Mouse (Mus musculus) T-cell, adult 2 months (primary cell): ENCODE results near the gene Fbxo44.
A peak's percentile ranks its signal among the peaks of the same experiment; 100 is the strongest.
"Not testable (repeated sequence)": the region's sequence is repeated elsewhere in the genome, so short reads cannot be mapped to it uniquely, and the experiment has no call there.

Experiments
- DNase-seq: peaks from one replicate; pipeline ENCODE4 v3.0.0; 2022; ENCODE audit warnings: low spot score

The Fbxo44 gene

DNA sequence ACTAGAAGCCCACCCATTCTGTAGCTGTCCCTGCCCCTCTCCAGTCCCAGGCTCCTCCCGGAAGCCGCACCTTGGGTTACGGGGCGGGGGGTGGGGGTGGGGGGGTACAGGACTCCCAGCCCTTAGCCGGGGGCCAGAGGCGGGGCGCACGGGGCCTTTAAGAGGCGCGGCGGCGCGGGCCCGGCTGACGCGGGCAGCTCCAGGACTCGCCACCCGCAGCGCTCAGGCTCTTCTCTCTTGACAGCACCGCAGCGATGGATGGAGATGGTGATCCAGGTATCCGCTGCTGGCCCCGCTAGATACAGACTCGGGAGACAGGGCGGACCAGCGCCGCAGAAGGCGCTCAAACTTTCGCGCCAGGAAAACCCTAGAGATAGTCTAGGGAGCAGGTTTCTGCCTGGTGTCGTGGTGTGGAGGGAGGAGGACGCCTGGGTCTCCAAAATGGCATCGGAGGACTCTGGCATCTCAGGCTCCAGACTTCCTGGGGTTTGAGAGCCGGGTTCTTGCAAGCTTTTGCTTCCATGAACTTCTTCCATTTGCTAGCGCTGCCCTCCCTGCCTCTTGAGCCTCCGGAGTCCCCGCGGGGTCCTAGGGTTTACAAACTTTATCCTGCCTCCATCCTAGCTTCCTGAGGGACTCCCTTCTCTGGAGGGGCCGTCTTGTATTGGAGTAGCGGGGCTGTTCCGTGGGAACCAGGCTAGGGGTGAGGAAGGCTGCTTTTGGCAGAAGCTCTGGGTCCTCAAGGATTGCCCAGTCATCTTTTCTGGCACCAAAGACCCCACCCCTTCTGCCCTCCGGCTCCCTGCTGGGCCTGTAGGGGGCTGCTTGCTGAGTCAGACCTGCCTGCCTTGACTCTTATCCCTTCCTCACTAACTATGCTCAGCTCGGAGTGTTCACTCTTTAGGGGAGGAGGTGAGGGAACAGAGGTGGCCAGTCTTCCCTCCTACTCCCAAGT lies at the start of gene Fbxo44, which contains the start of gene Fbxo2:
TSS of gene Fbxo44 (minus strand) at position 47 of the 955 bp plus-strand sequence.
TSS of gene Fbxo2 (plus strand) at position 186 of the 955 bp plus-strand sequence.
- DNase-seq: no peak

DNA sequence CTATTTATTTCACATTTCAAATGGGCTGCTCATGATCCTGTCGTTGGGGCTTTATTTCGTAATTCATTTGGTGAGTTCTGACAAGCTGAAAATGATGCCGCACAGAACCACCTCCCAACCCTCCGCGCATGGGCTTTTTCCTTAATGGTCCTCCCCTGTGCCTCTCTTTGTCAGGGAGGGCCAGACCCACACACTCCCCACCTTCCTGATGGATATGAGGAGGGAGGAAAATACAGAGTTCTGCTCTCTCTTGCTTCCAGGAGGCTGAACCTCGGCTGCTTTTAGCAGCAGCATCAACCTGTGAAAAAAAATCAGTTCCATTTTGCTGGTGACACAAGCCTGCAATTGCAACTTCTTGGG lies 44.6 kb upstream of the Fbxo44 start:
- DNase-seq: no peak

DNA sequence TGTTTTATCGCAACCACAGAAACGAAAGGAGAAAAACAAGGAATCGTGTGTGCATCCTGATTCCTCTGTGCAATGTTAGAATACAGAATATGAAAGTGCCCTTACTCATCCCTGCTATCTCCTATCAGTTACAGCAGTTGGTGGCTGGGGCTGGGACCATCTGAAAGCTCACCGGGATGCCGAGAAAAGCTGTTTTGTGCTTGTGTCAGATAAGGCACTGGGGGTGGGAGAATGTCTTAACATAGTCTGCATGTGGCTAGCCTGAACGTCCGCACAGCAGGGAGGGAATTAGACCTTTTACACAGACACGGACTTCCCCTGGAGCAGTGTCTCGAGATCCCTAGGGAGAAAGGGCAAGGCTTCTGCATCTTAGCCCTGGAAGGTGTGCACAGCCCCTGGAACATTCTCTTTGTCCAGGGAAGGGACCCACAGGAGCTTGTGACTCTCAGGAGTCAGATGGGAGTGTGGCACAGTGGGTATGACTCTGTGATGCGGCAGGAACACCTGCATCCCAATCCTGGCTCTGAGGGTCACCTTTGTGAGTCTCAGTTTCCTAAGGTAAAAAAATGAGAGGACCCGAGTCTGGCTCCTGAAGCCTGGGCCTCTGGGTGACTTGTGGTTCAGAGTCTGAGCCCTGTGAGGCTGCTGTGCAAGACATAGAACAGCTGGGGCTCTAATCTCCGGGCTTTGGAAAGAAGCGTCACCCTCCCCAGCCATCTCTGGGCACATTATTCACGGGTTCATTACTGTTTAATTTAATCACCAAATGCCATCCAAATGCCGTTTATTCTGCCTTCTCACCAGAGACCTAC lies 44.0 kb upstream of the Fbxo44 start:
- DNase-seq: no peak

DNA sequence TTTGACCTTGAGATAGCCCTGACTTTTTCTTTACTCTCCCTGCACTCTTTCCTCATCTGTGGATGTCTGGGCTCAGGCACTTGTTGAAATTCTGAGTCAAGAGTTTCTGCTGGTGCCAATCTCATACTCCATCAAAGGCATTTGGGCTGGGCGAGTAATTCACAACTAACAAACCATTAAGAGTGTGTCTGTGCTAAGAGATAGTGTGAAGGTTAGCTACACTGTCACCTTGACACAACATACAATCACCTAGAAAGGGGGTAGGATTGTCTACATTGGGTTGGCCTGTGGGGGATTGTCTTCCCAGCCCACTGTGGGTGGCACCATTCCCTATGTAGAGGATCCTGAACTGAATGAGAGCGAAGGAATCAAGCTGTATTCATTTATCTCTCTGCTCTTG lies 43.3 kb upstream of the Fbxo44 start:
- no peak for DNase-seq

DNA sequence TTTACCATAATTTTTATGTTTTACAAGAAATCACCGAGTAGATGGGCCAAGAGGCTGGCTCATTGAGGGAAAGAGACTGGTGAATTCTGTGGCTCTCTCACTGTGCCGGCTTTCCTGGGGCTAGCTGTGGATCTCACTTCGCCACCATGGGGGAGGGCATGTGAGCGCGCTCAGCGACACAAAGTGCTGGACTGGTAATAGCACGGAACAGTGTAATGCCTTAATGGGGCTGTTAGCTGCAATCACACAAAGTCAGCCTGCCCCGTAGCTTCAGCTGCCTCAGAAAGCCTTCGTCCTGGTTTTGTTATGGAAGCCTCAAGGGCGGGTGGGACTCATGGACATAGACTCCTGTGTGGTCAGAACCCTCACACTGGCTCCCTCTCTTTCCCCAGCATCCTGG lies 38.4 kb upstream of the Fbxo44 start:
- DNase-seq: no peak

DNA sequence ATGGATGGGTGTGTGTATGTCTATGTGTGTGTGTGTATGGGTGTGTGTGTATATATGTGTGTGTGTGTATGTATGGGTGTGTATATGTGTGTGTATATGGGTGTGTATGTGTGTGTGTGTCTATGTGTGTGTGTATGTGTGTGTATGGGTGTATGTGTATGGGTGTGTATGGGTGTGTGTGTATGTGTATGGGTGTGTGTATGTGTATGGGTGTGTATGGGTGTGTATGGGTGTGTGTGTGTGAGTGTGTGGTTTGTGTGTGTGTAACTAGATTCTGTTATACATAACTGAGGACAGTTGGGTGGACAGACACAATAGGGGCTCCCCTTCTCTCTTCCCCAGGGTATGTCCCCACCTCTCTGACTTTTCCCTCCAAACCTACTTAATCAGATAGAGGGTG lies 34.1 kb upstream of the Fbxo44 start:
- no peak for DNase-seq

DNA sequence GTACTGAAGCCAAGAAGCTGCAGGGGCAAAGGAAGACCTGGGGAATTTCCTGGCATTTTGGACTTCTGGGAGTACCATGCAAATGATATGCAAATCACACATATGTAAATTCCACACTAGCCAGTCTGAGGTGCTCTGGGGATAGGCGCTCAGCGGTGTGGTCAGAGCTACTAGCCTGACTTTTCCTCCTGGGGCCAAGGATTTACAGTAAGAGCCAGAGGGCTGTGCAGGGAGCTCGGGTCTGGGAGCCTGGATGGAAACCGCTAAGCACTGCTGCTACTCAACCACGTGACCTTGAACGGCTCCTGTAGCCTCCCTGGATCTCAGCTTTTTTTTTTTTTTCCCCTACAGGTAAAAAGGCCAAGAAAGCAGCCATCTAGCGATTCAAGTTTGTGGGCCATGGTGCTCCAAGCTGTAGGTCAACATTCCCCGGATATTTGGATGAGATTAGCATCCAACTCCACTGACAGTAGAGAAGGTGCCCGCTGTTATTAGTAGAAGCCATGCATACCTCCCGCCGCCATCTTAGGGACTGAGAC lies 32.5 kb upstream of the Fbxo44 start:
- no peak for DNase-seq

DNA sequence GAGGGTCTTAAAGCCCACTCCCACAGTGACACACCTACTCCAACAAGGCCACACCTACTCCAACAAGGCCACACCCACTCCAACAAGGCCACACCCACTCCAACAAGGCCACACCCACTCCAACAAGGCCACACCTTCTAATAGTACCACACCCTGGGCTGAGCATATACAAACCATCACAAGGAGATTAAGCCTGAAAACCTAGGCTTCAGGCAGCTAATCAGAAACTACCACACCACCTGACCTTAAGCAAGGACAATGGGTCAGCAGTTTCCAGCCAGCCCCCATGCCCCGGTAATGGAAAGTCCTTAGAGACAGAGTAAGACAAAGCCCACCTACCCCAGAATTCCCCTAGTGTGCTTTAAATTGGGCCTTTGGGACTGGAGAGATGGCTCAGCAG lies 28.5 kb upstream of the Fbxo44 start:
- DNase-seq: not testable (repeated sequence)

DNA sequence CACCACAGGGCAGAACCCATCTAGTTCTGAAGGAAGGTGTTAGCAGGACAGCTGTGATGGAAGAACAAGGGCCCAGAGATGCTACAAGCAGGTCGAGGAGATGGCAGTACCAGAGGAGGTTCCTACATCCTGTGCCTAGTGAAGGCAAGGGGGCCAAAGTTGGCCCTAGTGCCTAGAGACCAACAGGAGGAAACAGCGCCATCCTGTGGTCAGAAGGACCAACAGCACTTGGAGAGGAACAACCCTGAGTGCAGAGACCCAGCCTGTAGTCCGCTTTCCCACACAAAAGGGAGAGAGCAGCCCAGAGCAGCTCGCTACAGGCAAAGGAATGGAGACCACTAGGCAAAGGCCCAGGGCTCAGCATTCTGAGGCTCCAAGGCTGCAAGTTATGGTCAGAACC lies 25.5 kb upstream of the Fbxo44 start:
- DNase-seq: no peak

DNA sequence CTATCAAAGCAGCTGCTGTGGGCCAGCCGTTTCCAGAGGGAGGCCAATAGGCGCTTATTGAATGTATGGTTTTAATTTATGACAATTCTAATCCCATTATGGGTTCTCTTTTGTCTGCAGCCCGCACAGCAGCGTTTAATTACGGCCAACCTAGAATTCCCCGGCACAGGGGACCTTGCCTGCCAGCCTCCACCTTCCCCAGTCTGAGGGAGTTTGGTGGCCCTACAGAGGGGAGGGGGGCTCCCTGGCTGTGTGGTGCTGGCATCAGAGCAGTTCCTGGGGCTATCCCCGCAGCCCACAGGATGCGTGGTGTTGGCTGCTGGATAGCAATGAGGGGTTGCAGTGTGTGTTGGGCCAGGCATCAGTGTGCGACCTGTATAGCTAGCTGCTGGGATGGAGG lies 24.3 kb upstream of the Fbxo44 start:
- DNase-seq: no peak

DNA sequence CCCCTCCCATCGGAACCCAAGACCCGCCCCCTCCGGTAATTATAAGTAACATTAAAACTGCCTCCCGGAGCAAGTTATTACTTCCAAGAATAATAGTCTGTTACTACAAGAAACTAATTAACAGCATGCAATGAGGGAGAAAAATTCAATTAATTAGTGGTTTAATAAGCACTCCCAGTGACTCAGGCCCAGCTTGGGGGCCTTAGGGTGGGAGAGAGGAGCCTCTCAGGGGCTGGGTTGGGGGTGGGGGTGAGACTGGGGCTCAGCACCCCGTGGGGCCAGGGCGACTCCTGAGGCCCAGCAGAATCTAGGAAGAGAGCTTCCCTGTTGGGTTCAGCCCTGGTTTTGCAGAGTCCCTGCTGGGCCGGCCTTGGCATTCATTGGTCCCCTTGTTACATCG lies 22.1 kb upstream of the Fbxo44 start:
- DNase-seq: no peak

DNA sequence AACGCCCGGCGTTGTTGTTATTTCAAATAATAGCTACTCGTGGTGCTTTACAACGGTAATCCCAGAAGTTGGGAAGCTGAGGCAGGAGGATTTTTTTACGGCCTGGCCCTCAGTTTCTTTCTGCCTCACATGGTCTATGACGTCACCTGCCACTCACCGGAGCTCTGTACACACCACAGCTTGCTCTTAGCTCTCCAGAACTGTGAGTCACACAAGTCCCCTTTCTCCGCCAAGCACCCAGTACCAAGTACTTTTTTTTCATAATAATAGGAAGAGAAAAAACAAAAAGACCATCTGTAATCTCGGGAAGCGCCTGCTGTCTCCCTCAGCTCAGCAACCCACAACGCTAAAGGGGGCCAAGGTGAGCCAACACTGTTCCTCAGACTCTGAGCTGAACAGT lies 21.2 kb upstream of the Fbxo44 start:
- DNase-seq: no peak

DNA sequence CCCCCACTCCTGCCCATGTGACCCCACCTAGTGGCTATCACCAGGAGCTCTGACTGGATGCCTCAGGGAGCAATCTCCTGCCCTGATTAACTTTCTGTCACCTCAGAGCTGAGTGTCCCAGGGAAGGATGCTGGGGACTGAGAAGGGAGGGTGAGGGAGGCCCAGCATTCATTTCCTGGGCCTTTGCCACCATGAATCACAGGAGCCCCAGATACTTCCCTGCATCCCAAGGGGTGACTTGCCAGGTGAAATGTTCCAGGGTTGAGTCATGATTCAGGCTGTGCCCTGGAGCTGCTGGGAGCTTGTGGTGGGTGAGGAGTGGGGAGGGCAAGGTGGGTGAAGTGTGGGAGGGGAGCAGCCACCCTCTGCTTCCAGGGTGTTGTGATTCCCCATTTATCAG lies 17.4 kb upstream of the Fbxo44 start:
- no peak for DNase-seq

DNA sequence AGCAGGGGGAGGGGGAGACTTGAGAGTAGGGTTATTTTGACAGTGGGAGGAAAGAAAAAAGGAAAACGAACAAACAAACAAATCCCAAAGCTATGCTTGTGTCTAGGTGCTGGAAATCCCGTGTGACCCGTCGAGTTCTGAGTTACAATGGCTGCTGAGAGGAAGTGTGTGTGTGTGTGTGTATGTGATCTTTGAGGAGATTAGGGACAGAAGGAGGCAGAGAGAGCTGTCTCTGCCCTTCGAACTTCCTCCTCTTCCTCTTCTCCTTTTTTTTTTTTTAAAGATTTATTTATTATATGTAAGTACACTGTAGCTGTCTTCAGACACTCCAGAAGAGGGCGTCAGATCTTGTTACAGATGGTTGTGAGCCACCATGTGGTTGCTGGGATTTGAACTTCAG lies 16.3 kb upstream of the Fbxo44 start:
- DNase-seq: not testable (repeated sequence)

DNA sequence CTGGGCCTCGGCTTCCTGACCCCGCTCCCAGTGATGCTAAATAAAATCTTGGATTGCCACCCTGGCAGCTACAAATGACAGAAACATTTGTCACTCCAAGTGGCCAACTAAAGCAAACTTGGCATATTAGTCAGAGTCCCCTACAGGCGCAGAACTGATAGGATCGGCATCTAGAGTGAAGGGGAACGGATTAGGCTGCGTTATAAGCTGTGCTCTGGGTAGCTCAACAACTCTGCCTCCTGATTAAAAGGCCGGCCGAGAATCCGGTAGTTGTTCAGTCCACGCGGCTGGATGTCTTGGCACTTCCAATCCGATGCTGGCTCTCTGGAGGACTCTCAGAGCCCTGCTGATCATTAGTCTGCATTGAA lies 14.2 kb upstream of the Fbxo44 start:
- no peak for DNase-seq

DNA sequence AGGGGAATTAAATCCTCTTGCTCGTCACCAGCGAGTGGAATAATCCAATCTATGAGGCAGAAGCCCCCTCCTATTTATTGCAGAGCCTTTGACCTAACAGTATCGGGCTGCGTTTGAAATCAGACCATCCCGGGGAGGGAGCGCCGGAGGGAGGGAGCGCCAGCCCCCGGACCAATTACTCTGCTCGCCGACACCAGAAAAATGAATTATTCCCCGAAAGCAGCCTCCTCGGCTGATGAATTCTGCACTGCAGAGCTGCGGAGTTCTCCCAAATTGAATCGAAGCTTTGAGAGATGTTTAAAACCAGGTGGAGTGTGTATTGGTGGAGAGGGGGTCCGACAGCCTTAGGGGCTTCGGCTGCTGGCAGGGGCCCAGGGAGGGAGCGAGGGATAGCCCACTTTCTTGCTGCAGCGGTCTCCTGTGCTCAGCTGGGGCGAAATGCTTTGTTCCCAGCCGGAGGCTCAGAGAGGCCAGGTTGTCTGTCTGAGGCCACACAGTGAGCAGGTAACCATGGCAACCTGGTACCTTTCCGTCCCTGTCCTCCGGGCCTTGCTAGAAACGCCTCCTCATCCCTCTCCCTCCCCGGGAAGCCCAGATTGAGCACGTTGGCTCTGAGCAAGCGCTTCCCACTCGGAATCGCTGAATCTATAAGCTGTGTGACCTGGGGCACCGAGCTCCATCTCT lies 13.7 kb upstream of the Fbxo44 start:
- no peak for DNase-seq

DNA sequence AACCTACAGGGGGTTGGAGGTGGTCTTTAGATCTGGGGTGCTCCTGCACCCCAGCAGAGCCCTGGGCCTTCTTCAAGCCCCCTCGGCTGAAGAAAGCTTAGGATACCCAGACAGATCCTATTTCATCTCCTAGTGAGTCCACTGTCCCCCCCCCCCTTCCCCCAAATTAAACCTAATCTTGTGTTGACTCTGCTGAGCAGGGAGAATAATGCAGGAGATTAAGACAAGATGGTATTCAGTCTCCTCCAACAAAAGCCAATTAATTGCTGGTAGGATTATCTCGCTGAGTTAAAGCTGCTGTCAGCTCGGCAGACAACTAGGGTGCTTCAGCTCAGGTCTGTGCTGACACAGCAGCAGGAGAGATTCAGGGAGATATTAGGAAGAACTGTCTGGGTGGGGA lies 11.0 kb upstream of the Fbxo44 start:
- no peak for DNase-seq

DNA sequence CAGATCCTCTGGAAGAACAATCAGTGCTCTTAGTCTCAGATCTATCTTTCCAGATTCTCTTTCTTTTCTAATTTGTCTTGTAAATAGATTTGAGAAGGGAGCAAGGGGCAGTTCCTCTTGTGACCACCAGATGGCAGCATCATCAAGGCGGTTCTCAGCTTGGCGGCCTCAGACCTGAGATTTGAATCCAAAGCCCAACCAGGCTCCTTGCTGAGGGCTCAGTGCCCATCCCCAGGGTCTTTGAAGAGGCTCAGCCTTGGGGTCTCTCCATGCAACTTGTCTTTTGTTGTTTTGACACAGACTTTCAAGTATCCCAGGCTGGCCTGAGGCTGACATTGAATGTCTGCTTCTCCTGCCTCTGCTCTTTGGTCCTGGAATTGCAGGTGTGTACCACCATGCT lies 10.6 kb upstream of the Fbxo44 start:
- DNase-seq: peak; percentile 49

DNA sequence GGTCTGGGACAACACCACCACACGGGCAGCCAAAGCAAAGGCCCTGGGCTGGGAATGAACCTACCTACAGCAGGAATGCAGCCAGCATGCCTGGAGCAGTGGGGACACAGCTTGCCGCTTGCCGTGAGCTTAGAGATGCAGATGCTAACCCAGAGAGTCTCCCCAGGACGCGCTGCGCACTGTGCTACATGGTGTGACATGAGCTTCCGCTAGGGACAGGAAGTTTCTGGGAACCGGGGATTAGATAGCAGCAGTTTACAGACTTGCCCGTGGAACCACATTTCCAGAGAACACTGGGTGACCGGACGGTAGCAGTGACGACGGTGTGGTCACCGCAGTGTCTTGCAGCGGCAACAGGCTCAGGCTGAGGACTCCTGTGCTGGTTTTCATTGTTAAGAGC lies 9.3 kb upstream of the Fbxo44 start:
- no peak for DNase-seq

DNA sequence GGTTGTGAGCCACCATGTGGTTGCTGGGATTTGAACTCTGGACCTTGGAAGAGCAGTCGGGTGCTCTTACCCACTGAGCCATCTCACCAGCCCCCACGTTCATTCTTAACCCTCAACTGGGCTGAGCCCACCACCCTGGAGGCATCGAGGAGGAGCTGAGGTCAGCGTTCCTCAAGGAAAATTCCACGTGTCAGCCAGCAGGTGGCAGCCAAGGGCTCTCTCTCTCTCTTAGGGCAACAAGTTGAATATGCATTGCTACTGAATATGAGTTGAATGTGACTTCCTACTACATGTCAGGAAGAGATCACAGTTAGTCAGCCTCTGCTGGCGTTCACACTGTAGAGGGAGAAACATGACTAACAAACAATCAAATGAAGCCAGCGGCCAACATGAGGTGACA lies 8.0 kb upstream of the Fbxo44 start:
- DNase-seq: peak; percentile 56

DNA sequence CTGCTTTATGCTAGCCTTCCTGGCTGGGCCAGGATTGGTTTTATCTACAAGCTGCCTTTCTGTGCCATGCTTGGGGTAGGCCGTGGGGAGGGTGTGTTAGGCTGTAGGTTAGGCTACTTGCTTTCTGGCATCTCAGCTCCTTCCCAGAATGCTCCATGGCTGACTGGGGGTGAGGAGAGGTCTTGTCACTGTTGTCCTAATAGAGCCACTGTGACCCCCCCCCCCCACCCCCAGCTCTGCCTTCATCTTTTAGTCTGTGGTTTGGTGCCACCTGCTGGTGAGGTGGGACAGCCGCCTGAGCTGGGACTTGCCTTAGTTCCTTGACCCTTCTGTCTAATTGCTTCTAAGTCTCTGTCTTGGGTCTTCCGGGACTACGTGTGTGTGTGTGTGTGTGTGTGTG lies 6.7 kb upstream of the Fbxo44 start:
- DNase-seq: peak; percentile 55

DNA sequence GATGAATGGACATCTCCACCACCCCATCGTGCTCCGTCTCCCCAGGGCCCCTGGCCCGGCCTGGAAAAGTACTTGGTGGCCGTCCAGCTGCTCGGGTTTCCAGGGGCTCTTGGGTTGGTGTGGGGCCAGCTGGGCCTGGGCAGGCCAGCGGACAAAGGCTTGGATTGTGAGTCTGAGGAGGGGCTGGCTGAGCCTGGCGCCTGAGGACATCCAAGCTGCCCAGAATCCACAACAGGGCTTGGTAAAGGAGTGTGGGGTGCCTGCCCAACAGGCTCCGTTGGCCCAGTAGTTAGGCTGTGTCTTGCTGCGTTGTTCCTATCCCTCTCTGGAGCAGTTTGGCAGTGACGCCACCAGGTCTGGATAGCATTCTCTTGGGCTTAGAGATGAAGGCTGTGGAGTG lies 6.1 kb upstream of the Fbxo44 start:
- DNase-seq: no peak
